Mouse (Mus musculus): ENCODE results near the gene 4930558K02Rik.

- TF ChIP-seq POLR2A (IDR thresholded peaks at IDR 0.05; ENCODE audit: low read depth, low read length) = no peak
- no peak for TF ChIP-seq KAT2A (IDR thresholded peaks at IDR 0.05; ENCODE audit: insufficient replicate concordance, low read length)
- TF ChIP-seq MAZ (IDR thresholded peaks at IDR 0.05; ENCODE audit: low read depth, low read length) = no peak
- no peak for TF ChIP-seq CTCF (conservative IDR thresholded peaks at IDR 0.05 in 1 of 2, IDR thresholded peaks at IDR 0.05 in 1 of 2; ENCODE audit: low read depth in 2 of 2, low read length in 2 of 2)
- no peak for TF ChIP-seq SMC3 (IDR thresholded peaks at IDR 0.05; ENCODE audit: low read depth, low read length)
- no peak for TF ChIP-seq TBP (conservative IDR thresholded peaks at IDR 0.05; ENCODE audit: low read depth, low read length)
- TF ChIP-seq ZKSCAN1 (IDR thresholded peaks at IDR 0.05; ENCODE audit: borderline replicate concordance, low read depth, low read length) = no peak
- TF ChIP-seq TCF12 (IDR thresholded peaks at IDR 0.05; ENCODE audit: low read depth, low read length) = no peak
These were observed 28.2 kb downstream of the 4930558K02Rik start for GRCm38 (mm10) chr1:161951009-161951779.
